Comparison of ENCODE assay signal across 14 mouse cellular contexts in genomic region chr1:66865633-66866032, GRCm38 (mm10).
"Had no signal": no experiment of that assay in that cellular context is flagged by ENCODE, and none has a peak within 500 bp of the region (broad histone marks: within the 10 kb centered on the region; RNA-seq: fewer than 3 reads in every experiment).

No protein-coding gene starts in this region.

- H3K4me3 ChIP-seq: left cerebral cortex, adult 2 months; limb, embryonic 10.5 days; liver, embryonic 15.5 days; midbrain, embryonic 10.5 days; myocyte; neural tube, embryonic 15.5 days had no signal

- H3K4me2 ChIP-seq: liver, embryonic 11.5 days; liver, embryonic 15.5 days; neural tube, embryonic 15.5 days had no signal

- H3K27me3 ChIP-seq: liver, embryonic 15.5 days had no signal

- H3K36me3 ChIP-seq: liver, embryonic 15.5 days; midbrain, embryonic 10.5 days; neural tube, embryonic 15.5 days had no signal

- H3K9me3 ChIP-seq: limb, embryonic 10.5 days; liver, embryonic 15.5 days; midbrain, embryonic 10.5 days; neural tube, embryonic 15.5 days had no signal

- ATAC-seq: lung, postnatal 0 days had no signal

- H3K27ac ChIP-seq: left cerebral cortex, adult 2 months; limb, embryonic 10.5 days; liver, embryonic 15.5 days; midbrain, embryonic 10.5 days; neural tube, embryonic 15.5 days had no signal

- DNase-seq: lung, adult 2 months; lung, postnatal 4 days; midbrain, embryonic 14.5 days; right cerebral cortex, adult 18-20 months; right cerebral cortex, postnatal 25 days; thymus, postnatal 4 days had no signal

- H3K9ac ChIP-seq: liver, embryonic 15.5 days; neural tube, embryonic 15.5 days had no signal
